Mouse (Mus musculus): ENCODE data around the gene Adamts8.
A peak's percentile ranks its signal among the peaks of the same experiment; 100 is the strongest.

The Adamts8 gene

DNA sequence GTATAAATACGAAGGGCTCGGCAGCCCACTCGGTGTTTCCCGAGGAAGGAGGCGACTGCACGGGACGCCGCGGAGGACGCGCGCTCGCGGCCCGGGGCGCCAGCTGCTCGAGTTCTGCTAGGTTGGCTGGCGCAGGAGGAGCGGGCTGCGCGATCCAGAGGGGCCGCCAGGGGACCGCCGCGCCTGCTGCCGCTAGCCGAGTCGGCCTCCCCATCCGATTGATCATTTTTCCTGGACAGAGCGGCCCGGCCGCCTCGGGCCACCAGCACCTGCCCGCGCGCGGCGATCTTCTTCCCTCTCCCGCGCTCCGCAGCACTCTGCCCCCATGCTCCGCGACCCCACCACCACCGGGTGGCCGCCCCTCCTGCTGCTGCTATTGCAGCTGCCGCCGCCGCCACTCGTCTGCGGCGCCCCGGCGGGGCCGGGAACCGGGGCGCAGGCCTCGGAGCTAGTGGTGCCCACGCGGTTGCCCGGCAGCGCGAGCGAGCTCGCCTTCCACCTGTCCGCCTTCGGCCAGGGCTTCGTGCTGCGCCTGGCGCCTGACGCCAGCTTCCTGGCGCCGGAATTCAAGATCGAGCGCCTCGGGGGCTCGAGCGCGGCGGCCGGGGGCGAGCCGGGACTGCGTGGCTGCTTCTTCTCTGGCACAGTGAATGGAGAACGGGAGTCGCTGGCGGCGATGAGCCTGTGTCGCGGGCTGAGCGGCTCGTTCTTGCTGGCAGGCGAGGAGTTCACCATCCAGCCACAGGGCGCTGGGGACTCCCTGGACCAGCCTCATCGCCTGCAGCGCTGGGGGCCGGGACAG, at the start of gene Adamts8:
TSS of gene Adamts8 (plus strand) at position 51 of the 802 bp plus-strand sequence.
- DNase-seq (ENCODE audit: low spot score) = peak; percentile 23

DNA sequence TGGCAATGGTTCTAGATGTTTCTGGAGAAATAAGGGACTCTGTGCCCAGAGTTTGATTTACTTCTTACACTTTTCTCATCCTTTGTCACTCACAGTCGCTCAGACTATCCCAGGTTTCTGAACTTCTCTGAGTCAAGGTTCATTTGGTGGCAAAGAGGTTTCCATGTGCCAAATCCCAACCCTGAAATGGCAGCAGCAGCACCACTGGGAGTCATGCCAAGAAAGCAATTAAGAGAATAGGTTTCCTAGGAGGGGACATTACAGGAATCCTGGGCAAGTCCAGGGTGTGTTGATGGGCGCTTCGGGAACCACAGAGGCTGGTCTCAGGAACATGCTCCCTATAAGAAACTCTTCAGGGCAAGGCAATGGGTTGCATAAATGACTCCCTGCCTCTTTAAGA, 46.7 kb upstream of the Adamts8 start:
- no peak for DNase-seq (ENCODE audit: low spot score)

DNA sequence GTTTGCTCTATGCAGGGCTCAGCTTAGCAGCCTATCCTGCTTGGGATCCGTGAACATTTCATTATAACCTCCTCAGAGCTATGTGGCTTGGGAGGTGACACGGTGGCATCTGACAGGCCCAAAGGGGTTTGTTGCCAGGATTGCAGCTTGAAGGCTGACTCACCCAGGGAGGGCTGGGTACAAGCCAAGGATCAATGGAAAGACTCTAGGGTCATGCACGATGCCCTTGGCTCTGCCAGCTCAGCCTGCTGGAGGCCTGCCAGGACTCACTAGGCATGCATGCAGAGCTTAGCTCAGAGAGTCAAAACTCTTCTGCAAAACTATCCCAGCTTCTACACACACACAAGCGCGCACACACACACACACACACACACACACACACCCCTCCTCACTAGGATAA, 45.6 kb upstream of the Adamts8 start:
- peak; percentile 57 for DNase-seq (ENCODE audit: low spot score)

DNA sequence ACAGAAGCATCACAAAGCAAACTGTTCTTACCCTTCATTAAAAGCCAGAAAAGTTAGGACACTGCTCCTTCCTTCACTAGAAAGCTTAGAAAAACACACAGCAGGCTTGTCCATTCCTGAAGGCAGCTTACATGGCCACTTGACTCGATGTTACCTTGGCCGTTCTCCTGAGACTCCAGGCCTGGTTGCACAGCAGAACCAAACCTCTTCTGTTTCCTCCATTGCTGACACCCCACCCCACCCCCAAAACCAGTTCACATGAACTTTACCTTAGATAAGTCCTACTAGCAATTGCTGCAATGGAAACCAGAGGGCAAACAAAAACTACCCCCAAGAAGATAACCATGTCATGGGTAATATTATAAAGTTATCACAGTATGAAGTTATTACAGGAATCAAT, 45.2 kb upstream of the Adamts8 start:
- no peak for DNase-seq (ENCODE audit: low spot score)

DNA sequence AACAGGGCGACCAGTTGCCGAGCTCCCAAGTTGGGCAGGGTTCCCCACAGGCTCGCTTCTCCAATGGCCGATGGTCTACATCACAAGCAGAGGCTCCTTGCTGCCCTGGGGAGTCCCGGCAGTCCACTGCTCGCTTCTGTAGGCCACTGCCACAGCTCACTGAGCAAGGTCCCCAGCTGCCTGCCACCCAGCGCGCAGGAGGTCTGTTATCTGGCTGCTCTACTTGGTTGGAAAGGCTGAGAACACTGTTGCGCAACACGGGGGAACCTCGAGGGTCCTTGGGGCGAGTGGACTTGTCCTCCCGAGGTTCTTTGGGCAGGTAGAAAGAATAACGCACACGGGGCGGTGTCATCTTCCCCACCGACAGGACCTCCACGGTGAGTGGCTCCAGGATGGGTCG, 40.2 kb upstream of the Adamts8 start:
- DNase-seq (ENCODE audit: low spot score) = no peak

DNA sequence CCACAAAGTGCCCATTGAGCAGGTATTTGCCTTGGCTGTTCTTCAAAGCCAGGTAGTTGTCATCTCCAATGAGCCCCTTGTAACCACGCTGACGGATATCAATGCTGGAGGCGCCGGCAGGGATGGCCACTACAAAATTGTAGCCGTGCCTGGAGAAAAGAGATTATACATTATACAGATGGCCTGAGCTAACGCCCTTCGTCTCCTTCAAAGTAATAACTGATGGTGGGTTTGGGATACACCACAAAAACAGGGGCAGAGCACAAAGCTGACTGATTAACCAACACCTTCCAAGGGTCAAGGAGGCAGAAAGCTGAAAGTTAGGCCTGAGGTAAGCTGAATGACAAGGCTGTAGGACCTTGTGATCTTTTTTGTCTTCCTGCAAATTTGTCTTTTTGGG, 39.7 kb upstream of the Adamts8 start:
- DNase-seq (ENCODE audit: low spot score) = no peak

DNA sequence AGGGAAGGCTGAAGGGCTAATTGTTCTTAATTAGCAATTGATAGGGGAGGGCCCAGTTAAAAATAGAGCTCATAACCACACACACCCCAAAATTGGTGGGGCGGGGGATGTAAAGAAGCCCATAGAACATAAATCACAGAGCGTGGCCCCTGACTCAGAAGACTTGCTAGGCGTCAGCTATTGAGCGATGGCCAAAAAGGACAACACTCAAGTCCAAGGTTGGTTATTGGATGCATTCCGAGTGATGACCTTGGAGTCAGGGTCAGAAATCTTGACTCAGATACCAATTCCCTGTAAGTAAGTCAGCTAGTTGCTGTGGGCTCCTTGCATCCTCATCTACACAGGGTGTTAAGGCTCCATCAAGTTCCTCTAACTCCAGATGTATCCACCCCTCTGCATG, 39.1 kb upstream of the Adamts8 start:
- no peak for DNase-seq (ENCODE audit: low spot score)

DNA sequence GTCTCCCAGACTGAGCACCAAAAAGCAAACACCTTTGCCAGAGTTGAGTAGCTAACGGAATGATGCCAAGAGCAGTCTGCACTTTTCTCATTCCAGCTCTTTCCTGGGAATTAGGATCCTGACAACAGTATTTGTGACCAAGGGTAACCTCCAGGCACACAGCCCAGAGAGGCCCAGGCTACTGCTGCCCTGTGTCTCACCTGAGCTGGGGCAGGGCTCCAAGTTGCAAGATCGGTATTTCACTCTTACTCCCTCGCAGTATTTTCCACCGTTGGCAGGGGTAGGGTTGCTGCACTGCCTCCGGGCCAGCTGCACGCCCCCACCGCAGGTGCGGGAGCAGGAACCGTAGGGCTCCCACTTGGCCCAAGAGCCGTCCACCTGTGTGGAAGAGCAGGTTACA, 36.5 kb upstream of the Adamts8 start:
- no peak for DNase-seq (ENCODE audit: low spot score)

DNA sequence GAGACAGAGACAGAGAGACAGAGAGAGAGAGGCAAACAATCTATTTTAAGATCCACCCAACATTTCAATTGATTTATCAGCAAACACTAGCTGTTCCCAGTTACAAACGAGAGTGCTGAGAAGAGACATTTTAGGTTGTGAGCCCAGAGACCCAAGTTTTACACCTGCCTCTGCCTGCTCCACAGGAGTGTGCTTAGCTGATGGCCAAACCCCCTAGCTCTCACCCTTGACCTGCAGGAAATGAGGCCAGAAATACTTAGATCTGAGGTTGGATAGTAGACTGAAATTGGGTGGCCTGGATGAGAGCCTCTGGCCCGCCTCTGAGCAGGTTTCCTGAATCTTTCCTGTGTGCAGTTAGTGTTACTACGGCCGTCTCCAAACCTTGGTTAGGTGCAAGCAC, 35.9 kb upstream of the Adamts8 start:
- no peak for DNase-seq (ENCODE audit: low spot score)

DNA sequence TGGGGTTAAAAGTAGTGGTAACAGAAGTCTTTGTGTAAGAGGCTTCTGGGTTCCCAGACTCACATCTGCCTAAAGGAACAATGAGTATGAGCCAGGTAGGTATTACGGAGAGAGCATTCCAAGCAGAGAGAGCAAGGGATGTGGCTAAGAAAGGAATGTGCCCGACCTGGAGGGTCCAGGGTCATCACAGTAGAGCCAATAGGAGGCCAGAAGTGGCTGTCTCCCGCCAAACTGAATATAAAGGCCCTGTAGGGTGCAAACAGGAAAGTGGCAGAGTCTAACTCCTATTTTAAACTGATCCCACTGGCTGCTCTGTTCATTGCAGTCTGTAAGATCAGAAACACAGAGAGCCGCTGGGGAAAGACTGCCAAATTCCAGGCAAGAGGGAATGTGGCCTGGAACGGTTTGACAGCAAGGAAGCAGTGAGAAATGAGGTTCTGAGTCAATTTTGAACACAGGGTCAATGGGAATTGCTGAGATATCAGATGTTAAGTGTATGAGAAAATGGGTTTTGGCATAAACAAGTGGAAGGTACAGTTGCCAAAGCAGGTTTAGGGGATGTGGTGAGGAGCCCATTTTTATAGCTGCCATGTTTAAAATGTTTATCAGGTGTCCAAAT, 34.6 kb upstream of the Adamts8 start:
- no peak for DNase-seq (ENCODE audit: low spot score)

DNA sequence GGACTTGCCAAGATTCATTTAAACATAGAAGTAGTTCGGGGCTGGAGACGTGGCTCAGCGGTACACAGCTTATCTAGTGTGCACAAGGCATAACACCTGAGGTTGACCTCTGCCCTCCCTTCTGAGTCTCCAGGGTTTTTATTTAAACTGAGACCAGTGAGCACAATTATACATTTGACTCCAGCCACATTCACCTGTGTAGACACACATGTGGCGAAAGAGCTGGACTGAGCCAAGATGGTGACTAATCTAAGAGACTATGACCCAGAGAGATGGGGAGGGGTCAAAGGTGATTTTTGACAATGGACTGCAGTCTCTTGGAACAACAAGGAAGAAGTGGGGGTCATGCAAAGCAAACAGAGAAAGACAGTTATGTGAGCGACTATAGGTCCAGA, 34.1 kb upstream of the Adamts8 start:
- no peak for DNase-seq (ENCODE audit: low spot score)

DNA sequence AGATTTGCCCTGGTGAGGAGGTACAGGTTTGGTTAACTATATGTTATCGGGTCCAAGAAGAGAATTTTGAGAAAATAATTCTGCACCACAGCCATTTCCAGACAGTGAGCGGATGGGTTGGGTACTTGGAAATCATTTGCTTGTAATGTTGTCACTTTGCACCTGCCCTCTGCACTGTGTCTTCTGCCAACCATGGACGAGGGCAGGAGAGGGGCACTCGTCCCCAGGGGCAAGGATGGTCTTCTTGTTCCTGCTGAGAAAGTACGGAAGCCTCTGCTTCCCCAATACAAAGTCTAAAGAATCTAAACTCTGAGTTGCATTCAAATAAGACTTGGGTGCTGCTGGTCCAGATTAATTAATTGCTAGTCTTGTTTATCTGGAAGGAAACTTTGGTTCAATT, 33.4 kb upstream of the Adamts8 start:
- no peak for DNase-seq (ENCODE audit: low spot score)

DNA sequence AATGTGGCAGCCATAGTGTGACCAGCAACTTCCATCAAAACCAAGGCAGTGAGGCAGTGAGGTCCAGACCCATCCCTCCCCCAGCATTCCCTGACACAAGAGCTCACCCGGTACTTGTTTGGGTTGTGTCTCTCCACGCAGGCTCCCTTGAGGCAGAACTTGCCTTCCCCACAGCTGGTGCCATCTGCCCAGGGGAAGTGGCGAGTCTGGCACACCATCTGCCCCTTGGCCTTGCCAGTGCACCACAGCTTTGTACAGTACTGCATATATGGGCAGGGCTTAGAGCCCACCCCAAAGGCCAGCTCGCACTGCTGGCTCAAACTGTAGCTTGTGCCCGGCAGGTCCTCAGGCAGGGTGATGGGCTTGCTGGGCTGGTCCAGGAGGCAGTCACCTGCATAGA, 31.9 kb upstream of the Adamts8 start:
- no peak for DNase-seq (ENCODE audit: low spot score)

DNA sequence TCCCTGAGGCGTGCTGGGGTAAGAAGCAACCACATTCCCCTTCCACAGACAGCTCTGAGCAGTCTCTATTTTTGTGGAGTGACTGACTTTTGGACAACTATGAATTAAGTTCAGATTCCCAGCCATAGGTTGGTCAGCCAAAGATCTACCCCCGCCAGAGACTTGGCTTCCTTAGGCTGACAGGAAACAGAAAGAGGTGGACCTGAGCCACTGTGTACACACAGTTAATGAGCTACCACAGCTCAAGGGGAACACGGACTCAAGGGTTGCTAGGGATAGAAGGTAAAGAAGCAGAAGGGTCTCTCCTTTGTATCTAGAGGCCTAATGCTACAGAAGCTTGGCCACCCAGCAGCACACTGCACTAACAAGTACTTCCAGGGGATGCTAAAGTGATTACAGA, 30.2 kb upstream of the Adamts8 start:
- DNase-seq (ENCODE audit: low spot score) = no peak

DNA sequence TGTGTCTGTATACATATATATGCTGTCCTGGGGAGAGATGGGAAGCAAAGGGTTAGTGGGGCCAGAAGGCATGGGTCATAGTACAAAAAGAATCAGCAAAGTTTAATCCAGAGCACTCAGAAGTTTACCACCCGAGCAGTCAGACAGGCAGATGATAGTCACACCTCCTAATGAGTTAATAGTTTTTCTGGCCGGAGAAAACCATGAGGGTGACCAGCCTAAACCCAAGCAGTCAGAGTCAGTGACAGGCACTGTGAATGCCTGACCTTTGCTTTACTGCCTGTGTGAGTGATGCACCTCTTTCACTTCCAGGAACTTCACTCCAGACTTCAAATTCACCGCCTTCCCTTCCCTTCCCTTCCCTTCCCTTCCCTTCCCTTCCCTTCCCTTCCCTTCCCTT, 28.9 kb upstream of the Adamts8 start:
- no peak for DNase-seq (ENCODE audit: low spot score)

DNA sequence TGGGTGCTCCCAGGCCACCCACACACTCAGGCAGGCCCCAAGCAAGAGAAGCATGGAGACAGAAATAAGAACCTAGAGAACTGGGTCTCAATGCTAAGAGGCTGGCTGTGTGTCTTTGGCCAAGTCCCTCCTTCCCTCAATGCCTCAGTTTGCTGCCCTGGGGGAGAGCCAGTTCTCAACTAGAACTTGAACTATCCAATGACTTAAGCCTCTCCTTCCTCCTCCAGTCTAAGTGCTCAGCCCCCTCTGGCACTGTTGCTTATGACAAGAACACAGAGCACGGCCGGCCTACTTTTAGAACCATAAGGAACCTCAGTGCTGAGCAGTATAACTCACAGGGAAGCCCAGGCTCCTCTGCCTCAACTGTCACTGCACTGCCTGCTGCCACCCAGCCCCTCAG, 28.1 kb upstream of the Adamts8 start:
- DNase-seq (ENCODE audit: low spot score) = no peak

DNA sequence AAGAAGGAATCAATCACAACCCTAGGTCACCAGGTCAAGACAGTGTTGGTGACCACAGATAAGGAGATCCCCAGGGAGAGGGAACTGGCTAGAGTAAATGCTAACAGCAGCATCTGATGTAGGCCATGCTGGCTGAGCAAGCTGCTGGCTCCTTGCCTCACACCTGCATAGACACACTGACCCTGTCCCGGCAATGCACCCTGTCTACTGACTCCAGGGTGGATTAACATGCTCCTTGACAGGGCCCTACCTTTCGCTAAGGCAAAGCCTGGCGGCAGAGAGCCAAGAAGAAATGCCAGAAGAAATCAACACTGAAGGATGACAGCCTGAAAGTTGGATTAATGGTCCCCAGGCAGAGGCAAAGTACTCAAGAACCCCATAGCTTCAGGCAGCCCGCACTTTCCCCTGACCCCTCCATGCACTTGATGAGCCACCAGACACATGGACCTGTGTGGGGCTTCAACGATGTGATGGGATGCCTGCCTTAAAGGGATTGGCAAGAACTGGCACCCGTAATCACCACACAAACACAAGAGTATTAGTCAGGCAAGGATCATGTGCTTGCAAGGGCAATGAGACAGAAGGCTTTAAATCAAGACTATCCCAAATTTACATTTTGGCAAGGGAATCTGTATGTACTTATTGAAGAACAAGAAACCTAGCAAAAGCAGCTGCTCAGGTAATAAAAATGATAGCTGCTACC, 25.9 kb upstream of the Adamts8 start:
- DNase-seq (ENCODE audit: low spot score) = no peak

DNA sequence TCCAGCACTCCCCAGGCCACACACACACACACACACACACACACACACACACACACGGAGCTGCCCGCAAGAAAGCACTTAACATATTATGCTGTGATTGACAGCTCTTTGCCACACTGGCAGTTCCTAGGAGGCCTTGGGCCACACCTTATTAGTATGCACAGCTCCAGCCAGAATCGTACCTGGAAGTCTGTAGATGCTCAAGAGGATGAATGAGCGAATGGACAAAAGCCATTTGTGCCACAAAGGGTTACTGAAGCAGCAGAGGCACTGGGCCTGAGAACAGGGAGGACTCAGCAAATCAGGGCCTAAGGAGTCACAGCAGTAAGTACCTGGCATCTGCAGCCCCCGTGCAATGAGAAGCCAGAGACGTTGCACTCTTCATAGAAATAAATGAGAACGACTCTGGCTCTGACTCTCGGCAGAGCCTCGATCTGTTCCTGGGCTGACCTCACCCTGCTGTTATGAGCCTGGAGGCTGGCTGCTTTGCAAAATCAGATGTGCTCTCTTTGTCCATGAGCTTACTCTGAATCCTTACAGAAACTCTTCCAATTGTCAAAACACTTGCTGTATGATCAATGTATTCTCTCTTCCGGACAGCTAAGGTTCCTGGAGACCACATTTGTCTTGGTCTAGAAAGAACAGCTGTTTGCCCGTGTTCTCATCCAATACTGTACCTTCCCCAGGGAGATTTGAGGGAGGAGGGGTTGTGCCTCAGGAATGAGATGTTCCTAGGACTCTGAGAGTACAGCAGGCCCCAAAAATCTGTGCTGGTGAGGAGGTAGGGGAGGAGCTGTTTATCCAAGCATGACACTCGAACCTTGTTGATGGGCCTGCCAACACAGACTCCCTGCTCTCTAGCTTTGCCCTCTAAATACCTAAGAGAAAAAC, 23.7 kb upstream of the Adamts8 start:
- no peak for DNase-seq (ENCODE audit: low spot score)

DNA sequence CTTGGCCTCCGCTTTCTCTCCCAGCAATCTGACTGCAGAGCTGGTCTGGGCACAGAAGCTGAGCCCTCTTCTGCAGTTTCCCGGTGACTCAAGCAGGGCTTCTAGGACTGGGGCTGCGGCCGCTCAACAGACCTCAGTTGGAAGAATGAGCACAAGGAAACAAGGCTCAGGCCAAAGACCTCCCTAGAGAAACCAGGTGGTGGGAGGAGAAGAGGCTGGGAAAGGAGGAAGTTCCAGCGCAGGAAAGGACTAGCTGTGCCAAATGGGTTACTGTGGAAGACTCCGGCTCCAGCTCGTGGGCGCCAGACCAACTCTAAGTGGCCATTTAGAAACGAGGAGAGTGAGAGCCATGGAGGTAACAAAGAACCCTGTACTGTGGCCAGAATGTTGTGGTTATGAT, 22.7 kb upstream of the Adamts8 start:
- DNase-seq (ENCODE audit: low spot score) = no peak

DNA sequence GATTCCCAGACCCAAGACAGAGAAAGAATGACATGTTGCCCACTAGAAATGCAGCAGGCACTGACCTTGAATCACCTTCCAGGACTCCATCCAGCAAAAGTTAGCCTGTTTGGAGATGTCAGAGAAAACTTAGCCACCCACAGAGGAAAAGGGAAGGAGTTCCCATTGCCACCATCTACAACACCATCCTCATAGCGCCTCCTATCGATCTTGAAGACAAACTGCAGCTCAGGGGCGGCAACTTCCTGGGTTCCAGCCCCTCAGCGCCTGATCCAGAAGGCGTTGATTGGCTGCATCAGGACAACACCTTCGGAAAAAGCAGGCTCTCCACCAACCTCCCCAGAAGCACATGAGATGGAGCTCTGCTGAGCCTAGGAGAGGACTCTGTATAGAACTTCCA, 21.6 kb upstream of the Adamts8 start:
- DNase-seq (ENCODE audit: low spot score) = peak; percentile 28

DNA sequence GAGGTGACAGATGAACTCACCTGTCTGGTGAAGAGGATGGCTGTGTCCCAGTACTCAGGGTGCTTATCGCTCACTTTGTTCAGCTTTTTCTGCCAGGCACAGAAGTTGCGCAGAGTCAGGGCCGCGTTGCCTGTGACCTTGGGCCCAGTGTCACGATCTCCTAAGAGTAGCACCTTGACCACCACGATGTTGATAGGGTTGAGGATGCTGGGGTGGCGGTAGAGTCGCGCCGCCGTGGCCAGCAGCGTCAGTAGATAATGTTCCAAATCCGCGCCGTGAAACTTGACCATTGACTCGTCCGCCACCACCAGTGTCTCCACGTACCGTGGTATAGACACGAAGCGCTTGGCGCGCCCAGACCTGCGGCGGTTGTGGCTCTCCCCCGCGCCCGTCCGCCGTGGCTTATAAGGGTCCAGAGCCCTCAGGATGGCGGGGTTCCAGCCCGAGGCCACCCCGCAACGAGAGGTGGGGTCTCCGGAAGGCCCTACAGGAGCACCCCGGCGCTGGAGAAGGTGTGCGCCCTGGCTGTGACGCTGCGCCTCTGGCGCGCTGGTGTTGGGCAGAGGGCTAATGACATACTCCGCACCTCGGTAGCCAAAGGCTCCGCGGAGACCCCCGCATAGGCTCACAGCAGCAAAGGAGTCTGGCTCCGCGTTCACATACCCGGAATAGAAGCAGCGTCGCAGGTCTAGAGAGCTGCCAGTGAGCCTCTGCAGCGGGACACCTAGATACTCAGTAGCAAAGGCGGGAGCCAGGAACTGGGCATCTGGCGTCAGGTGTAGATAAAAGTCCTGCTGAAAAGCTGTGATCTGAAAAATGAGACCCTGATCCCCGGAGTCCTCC, 20.9 kb upstream of the Adamts8 start:
- no peak for DNase-seq (ENCODE audit: low spot score)
